Mouse (Mus musculus): ENCODE results near the gene Slc5a5.

DNA sequence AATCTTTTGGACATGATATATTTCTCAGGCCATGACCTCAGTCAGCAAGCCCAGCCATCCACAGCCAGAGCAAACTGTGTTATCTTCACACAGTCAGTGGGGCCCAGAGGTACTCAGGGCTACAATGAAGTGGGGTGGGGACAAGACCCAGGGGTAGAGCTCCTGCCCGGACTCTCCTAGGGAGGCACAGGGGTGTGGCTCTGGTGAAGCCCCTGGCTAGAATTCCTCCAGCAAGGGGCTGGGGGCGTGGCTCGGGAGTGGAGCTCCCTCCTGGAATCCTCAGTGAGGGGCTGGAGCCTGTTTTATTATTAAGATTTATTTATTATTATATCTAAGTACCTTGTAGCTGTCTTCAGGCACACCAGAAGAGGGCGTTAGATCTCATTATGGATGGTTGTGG, 16.2 kb downstream of the Slc5a5 start:
- TF ChIP-seq ZC3H11A (IDR thresholded peaks at IDR 0.05; ENCODE audit: low read depth, low read length) (no peak), CTCF (conservative IDR thresholded peaks at IDR 0.05 in 1 of 2, IDR thresholded peaks at IDR 0.05 in 1 of 2; ENCODE audit: low read depth in 2 of 2, low read length in 2 of 2) (no peak), MAX (IDR thresholded peaks at IDR 0.05; ENCODE audit: low read length) (no peak), POLR2A (IDR thresholded peaks at IDR 0.05; ENCODE audit: low read depth, low read length) (no peak), SMC3 (IDR thresholded peaks at IDR 0.05; ENCODE audit: low read depth, low read length) (no peak), PAX5 (IDR thresholded peaks at IDR 0.05; ENCODE audit: low read length) (no peak), EP300 (IDR thresholded peaks at IDR 0.05; ENCODE audit: low read length) (no peak), ELF1 (IDR thresholded peaks at IDR 0.05; ENCODE audit: low read depth, low read length) (no peak), MEF2A (IDR thresholded peaks at IDR 0.05; ENCODE audit: borderline replicate concordance, low read depth, low read length) (no peak), IRF4 (IDR thresholded peaks at IDR 0.05; ENCODE audit: low read depth, low read length) (no peak), NELFE (IDR thresholded peaks at IDR 0.05; ENCODE audit: low read depth, low read length) (no peak), SIN3A (IDR thresholded peaks at IDR 0.05; ENCODE audit: low read length) (no peak), HCFC1 (IDR thresholded peaks at IDR 0.05; ENCODE audit: low read depth, low read length) (no peak)
